7 mouse cellular contexts compared by ENCODE assay signal in the genomic region with DNA sequence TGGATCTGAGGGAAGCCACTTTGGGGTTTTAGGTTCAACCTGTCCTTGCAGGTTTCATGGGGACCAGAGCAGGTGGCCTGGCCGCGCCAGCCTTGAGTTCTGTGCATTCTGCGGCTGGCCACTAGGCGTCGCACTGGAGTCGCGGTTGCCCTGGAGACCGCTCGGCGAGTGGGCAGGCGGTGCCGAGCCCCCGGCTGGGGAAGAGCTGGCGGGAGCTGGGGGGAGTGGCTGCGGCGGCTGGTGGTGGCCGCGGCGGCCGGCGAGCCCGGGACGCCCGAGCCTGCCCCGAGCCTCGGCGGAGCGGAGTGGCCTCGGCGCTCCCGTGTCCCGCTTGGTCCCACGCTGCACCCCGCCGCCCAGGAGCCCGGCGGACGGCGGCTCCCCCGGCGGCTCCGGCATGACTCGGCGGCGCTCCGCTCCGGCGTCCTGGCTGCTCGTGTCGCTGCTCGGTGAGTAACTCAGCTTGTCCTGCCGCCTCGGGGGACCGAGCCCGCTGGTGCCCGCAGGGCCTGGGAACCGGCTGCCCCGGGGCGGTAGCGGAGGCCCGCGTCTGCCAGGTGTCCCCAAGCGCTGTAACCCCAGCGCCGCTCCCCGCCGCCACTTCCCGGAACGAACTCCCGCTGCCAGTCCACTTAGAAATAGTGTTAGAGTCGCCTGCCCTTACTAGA. TPM values are rescaled to one million over a fixed set of nuclear protein-coding genes. Genes with fewer than 3 reads are reported as not detected.
DNase-seq lines count a peak whose midpoint lies in the region; ATAC-seq and TF ChIP-seq lines count a peak whose summit lies in the region.

No protein-coding gene starts in this region.

- DNase-seq in heart, adult 8-10 months (ENCODE audit: low spot score) = peak; percentile 84
- peak; percentile 87 to 93 for DNase-seq in kidney, adult 8-10 months
- peak; percentile 21 to 77 for DNase-seq in spleen, adult 2 months (ENCODE audit: low read depth in 1 of 2, low spot score in 2 of 2)

- no peaks in the 10 kb centered on the region for H3K9me3 ChIP-seq in embryonic facial prominence, embryonic 13.5 days
- H3K9me3 ChIP-seq in limb, embryonic 13.5 days = no peaks in the 10 kb centered on the region
- H3K9me3 ChIP-seq in midbrain, embryonic 16.5 days (replicated peaks; ENCODE audit: control insufficient read depth, low read length, poor library complexity, severe bottlenecking) = no peaks in the 10 kb centered on the region

- no peak overlapping the region; the same call in 1 of the 2 replicates for H3K27ac ChIP-seq in bone marrow, adult 2 months (ENCODE audit: control insufficient read depth, insufficient read depth, low read depth, low read length, poor library complexity)
- no peak overlapping the region for H3K27ac ChIP-seq in embryonic facial prominence, embryonic 13.5 days
- no peak overlapping the region for H3K27ac ChIP-seq in limb, embryonic 13.5 days
- peak overlapping the region; percentile 70 for H3K27ac ChIP-seq in midbrain, embryonic 16.5 days (ENCODE audit: low read length)
- no peak overlapping the region for H3K27ac ChIP-seq in spleen, adult 2 months (ENCODE audit: insufficient read depth, low read length)

- no peak; the same call in 1 of the 2 replicates for TF ChIP-seq POLR2A in bone marrow, adult 2 months (IDR thresholded peaks at IDR 0.05; ENCODE audit: borderline replicate concordance, control insufficient read depth, low read depth, low read length)
- TF ChIP-seq POLR2A in spleen, adult 2 months (IDR thresholded peaks at IDR 0.05; ENCODE audit: low read depth, low read length) = no peak

- peak; percentile 94 for TF ChIP-seq CTCF in bone marrow, adult 2 months (IDR thresholded peaks at IDR 0.05; ENCODE audit: control insufficient read depth, insufficient read depth, low read length)
- TF ChIP-seq CTCF in spleen, adult 2 months (IDR thresholded peaks at IDR 0.05; ENCODE audit: extremely low read depth, insufficient read depth, insufficient read length, insufficient replicate concordance) = peak; percentile 97

- under 1% methylated on average over 65 of the region's 71 CpGs for WGBS in bone marrow, adult 2 months
- WGBS in embryonic facial prominence, embryonic 13.5 days = under 1% methylated on average over 69 of the region's 71 CpGs
- WGBS in limb, embryonic 13.5 days = under 1% methylated on average over 60 of the region's 71 CpGs
- 0% methylated on average over 53 of the region's 71 CpGs for WGBS in midbrain, embryonic 16.5 days
- under 1% methylated on average over 69 of the region's 71 CpGs for WGBS in spleen, adult 2 months

- peak overlapping the region; percentile 80 for H3K9ac ChIP-seq in embryonic facial prominence, embryonic 13.5 days
- peak overlapping the region; percentile 84 for H3K9ac ChIP-seq in limb, embryonic 13.5 days
- H3K9ac ChIP-seq in midbrain, embryonic 16.5 days (ENCODE audit: low read depth, low read length) = peak overlapping the region; percentile 84

- no peaks in the 10 kb centered on the region for H3K4me1 ChIP-seq in bone marrow, adult 2 months (ENCODE audit: control insufficient read depth, insufficient read depth, low read length)
- H3K4me1 ChIP-seq in embryonic facial prominence, embryonic 13.5 days = no peaks in the 10 kb centered on the region
- H3K4me1 ChIP-seq in limb, embryonic 13.5 days = no peaks in the 10 kb centered on the region
- no peaks in the 10 kb centered on the region for H3K4me1 ChIP-seq in midbrain, embryonic 16.5 days (ENCODE audit: control insufficient read depth, insufficient read depth, low read length)
- H3K4me1 ChIP-seq in spleen, adult 2 months (ENCODE audit: control insufficient read depth, insufficient read depth, insufficient read length) = no peaks in the 10 kb centered on the region; the same call in 1 of the 2 replicates

- H3K36me3 ChIP-seq in embryonic facial prominence, embryonic 13.5 days = no peaks in the 10 kb centered on the region
- H3K36me3 ChIP-seq in limb, embryonic 13.5 days = no peaks in the 10 kb centered on the region
- no peaks in the 10 kb centered on the region for H3K36me3 ChIP-seq in midbrain, embryonic 16.5 days (ENCODE audit: control insufficient read depth, insufficient read depth, low read length)
- H3K36me3 ChIP-seq in spleen, adult 2 months (ENCODE audit: control insufficient read depth, insufficient read depth, low read length) = no peaks in the 10 kb centered on the region

- peak; percentile 93 for ATAC-seq in embryonic facial prominence, embryonic 13.5 days (ENCODE audit: insufficient number of reproducible peaks, insufficient read depth, low FRiP score, low TSS enrichment, low read depth)
- ATAC-seq in limb, embryonic 13.5 days (ENCODE audit: low FRiP score, low read depth) = peak; percentile 99
- ATAC-seq in midbrain, embryonic 16.5 days = peak; percentile 98

- no peak overlapping the region for H3K4me3 ChIP-seq in bone marrow, adult 2 months (replicated peaks; ENCODE audit: control insufficient read depth, low read depth, low read length)
- H3K4me3 ChIP-seq in embryonic facial prominence, embryonic 13.5 days = peak overlapping the region; percentile 67
- H3K4me3 ChIP-seq in limb, embryonic 13.5 days = peak overlapping the region; percentile 69
- peak overlapping the region; percentile 80 for H3K4me3 ChIP-seq in midbrain, embryonic 16.5 days (ENCODE audit: low read depth, low read length)
- H3K4me3 ChIP-seq in spleen, adult 2 months (ENCODE audit: extremely low read depth, insufficient read depth, insufficient read length) = peak overlapping the region; percentile 45; the same call in 1 of the 2 replicates

- peaks cover 59% of the 10 kb centered on the region for H3K27me3 ChIP-seq in embryonic facial prominence, embryonic 13.5 days
- H3K27me3 ChIP-seq in limb, embryonic 13.5 days = peaks cover 72% of the 10 kb centered on the region
- peaks cover 3% of the 10 kb centered on the region for H3K27me3 ChIP-seq in midbrain, embryonic 16.5 days (ENCODE audit: control insufficient read depth, insufficient read depth, low read depth, low read length)
- peaks cover 6% of the 10 kb centered on the region for H3K27me3 ChIP-seq in spleen, adult 2 months (ENCODE audit: control insufficient read depth, insufficient read depth, low read length)

- H3K4me2 ChIP-seq in embryonic facial prominence, embryonic 13.5 days = peak overlapping the region; percentile 96
- peak overlapping the region; percentile 92 for H3K4me2 ChIP-seq in limb, embryonic 13.5 days (replicated peaks)
- H3K4me2 ChIP-seq in midbrain, embryonic 16.5 days (ENCODE audit: low read length) = peak overlapping the region; percentile 95

RNA-seq across cellular contexts. Expression of a gene that starts 9.8 kb away (rescaled TPM):
- polyA plus RNA-seq in bone marrow, adult 2 months (2011; ENCODE audit: insufficient read depth, insufficient read length, low replicate concordance, missing spikeins) = 0.38 and 1.2 TPM in 2 replicates
- 0.66 and 0.73 TPM in 2 replicates for polyA plus RNA-seq in embryonic facial prominence, embryonic 13.5 days (2015; fragmentation: Nextera tagmentation; extraction: Ambion mirVana)
- under 1 TPM; 0.57 to 0.75 (median 0.66) TPM for total RNA-seq in heart, adult 8-10 months (2022)
- 1.2 and 1.5 TPM in 2 replicates for polyA plus RNA-seq in limb, embryonic 13.5 days (2015; fragmentation: Nextera tagmentation; extraction: Ambion mirVana)
- polyA plus RNA-seq in midbrain, embryonic 16.5 days (2015; fragmentation: Nextera tagmentation; extraction: Ambion mirVana) = 2.0 and 3.2 TPM in 2 replicates
- 0.20 and 0.21 TPM in 2 replicates for polyA plus RNA-seq in spleen, adult 2 months (2012; rRNA removed)
